ENCODE assay signal across 15 mouse cellular contexts in genomic region chr3:65205539-65206020, GRCm38 (mm10).
DNase-seq lines count a peak whose midpoint lies in the region; ATAC-seq and TF ChIP-seq lines count a peak whose summit lies in the region.
"Had no signal": no experiment of that assay in that cellular context is flagged by ENCODE, and none has a peak within 500 bp of the region (broad histone marks: within the 10 kb centered on the region; RNA-seq: fewer than 3 reads in every experiment).

No protein-coding gene starts in this region.

- TF ChIP-seq POLR2A in kidney, adult 2 months (IDR thresholded peaks at IDR 0.05; ENCODE audit: low read depth, low read length) = no peak

- H3K36me3 ChIP-seq in heart, embryonic 12.5 days = no peaks in the 10 kb centered on the region
- H3K36me3 ChIP-seq in hindbrain, embryonic 16.5 days (ENCODE audit: control insufficient read depth, insufficient read depth, low read length) = no peaks in the 10 kb centered on the region
- no peaks in the 10 kb centered on the region for H3K36me3 ChIP-seq in kidney, adult 2 months (ENCODE audit: control insufficient read depth, insufficient read depth, low read length)
- H3K36me3 ChIP-seq: intestine, embryonic 15.5 days had no signal

- no peaks in the 10 kb centered on the region for H3K9me3 ChIP-seq in heart, embryonic 12.5 days (replicated peaks)
- no peaks in the 10 kb centered on the region for H3K9me3 ChIP-seq in hindbrain, embryonic 16.5 days (ENCODE audit: control insufficient read depth, low read length)
- H3K9me3 ChIP-seq: intestine, embryonic 15.5 days had no signal

- no peak overlapping the region for H3K27ac ChIP-seq in heart, embryonic 12.5 days (ENCODE audit: poor library complexity, severe bottlenecking)
- H3K27ac ChIP-seq in hindbrain, embryonic 16.5 days (ENCODE audit: low read depth, low read length) = no peak overlapping the region
- H3K27ac ChIP-seq in kidney, adult 2 months (ENCODE audit: insufficient read depth, low read depth, low read length) = no peak overlapping the region
- H3K27ac ChIP-seq: intestine, embryonic 15.5 days had no signal

- ATAC-seq in heart, embryonic 12.5 days (ENCODE audit: insufficient number of reproducible peaks, low FRiP score) = no peak
- peak; percentile 58; the same call in 1 of the 2 replicates for ATAC-seq in hindbrain, embryonic 16.5 days
- ATAC-seq: intestine, embryonic 15.5 days had no signal

- no peaks in the 10 kb centered on the region for H3K27me3 ChIP-seq in heart, embryonic 12.5 days (replicated peaks)
- no peaks in the 10 kb centered on the region for H3K27me3 ChIP-seq in hindbrain, embryonic 16.5 days (replicated peaks; ENCODE audit: control insufficient read depth, insufficient read depth, low read length)
- no peaks in the 10 kb centered on the region for H3K27me3 ChIP-seq in kidney, adult 2 months (replicated peaks; ENCODE audit: control insufficient read depth, insufficient read depth, low read length)
- H3K27me3 ChIP-seq: CH12.LX; intestine, embryonic 15.5 days had no signal

- H3K4me1 ChIP-seq in heart, embryonic 12.5 days (replicated peaks) = no peaks in the 10 kb centered on the region
- no peaks in the 10 kb centered on the region for H3K4me1 ChIP-seq in hindbrain, embryonic 16.5 days (ENCODE audit: control insufficient read depth, insufficient read depth, low read depth, low read length)
- H3K4me1 ChIP-seq in kidney, adult 2 months (ENCODE audit: control insufficient read depth, insufficient read depth, low read length) = no peaks in the 10 kb centered on the region
- H3K4me1 ChIP-seq: intestine, embryonic 15.5 days had no signal

- 56% methylated on average over 8 of the region's 8 CpGs for WGBS in heart, embryonic 12.5 days
- WGBS in hindbrain, embryonic 16.5 days = 64% methylated on average over 8 of the region's 8 CpGs
- 76% methylated on average over 8 of the region's 8 CpGs for WGBS in kidney, adult 2 months

- no peak overlapping the region for H3K4me3 ChIP-seq in heart, embryonic 12.5 days
- no peak overlapping the region for H3K4me3 ChIP-seq in hindbrain, embryonic 16.5 days (ENCODE audit: low read length)
- H3K4me3 ChIP-seq in kidney, adult 2 months (ENCODE audit: insufficient read depth, low read depth, low read length) = no peak overlapping the region
- H3K4me3 ChIP-seq: erythroblast, embryonic 14.5 days; intestine, embryonic 15.5 days had no signal

- no peak for TF ChIP-seq CTCF in kidney, adult 2 months (conservative IDR thresholded peaks at IDR 0.05; ENCODE audit: insufficient read depth, insufficient read length, low read depth, low read length)

- no peak overlapping the region for H3K4me2 ChIP-seq in heart, embryonic 12.5 days
- H3K4me2 ChIP-seq in hindbrain, embryonic 16.5 days (ENCODE audit: low read length) = no peak overlapping the region
- H3K4me2 ChIP-seq: intestine, embryonic 15.5 days had no signal

- DNase-seq in heart, adult 8-10 months (ENCODE audit: low spot score) = peak; percentile 33
- peak; percentile 32 for DNase-seq in forelimb bud, embryonic 11.5 days (ENCODE audit: low read depth, low spot score)
- peak; percentile 87 for DNase-seq in retina, postnatal 1 day
- DNase-seq in right cerebral cortex, postnatal 25 days = no peak
- DNase-seq in kidney, adult 2 months = no peak
- DNase-seq: adrenal gland, postnatal 25 days; cerebellum, adult 9-11 months; gastrocnemius, postnatal 36 days; layer of hippocampus, postnatal 36 days; lung, postnatal 10 days had no signal

- H3K9ac ChIP-seq in heart, embryonic 12.5 days = no peak overlapping the region
- H3K9ac ChIP-seq in hindbrain, embryonic 16.5 days (ENCODE audit: low read depth, low read length) = no peak overlapping the region
- H3K9ac ChIP-seq: intestine, embryonic 15.5 days had no signal

Comparison
In these comparisons a context has a peak if more than half of its experiments do, and no peak if none do; other contexts are left out.
1. DNase-seq: peak in heart, adult 8-10 months (single experiment), forelimb bud, embryonic 11.5 days (single experiment) and retina, postnatal 1 day (single experiment); none in right cerebral cortex, postnatal 25 days (single experiment) and kidney, adult 2 months (single experiment).